Mouse (Mus musculus): ENCODE data around the gene Ccdc146. TPM values are rescaled to one million over a fixed set of nuclear protein-coding genes. Genes with fewer than 3 reads are reported as not detected.
A peak's percentile ranks its signal among the peaks of the same experiment; 100 is the strongest.
"Not testable (repeated sequence)": the region's sequence is repeated elsewhere in the genome, so short reads cannot be mapped to it uniquely, and the experiment has no call there.

Ccdc146 gene
- polyA plus RNA-seq, 1 experiment from 2014 or later, result 0.62 TPM

DNA sequence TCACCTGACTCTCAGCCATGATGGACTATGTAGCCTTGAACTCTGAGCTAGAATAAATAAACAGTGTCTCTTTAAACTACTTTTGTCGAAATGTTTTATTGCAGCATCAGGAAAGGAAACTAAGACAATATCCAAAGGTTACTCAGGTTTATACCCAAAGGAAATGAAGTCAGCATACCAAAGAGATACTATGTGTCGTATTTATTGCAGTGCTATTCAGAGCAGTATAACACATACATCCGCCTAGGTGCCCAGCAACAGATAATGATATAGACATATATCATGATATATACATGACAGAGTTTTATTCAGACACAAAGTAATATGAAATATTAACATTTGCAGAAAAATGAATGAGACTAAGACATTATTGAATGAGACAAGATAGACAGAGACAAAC, 61.1 kb downstream of the Ccdc146 start:
- Histone ChIP-seq H3K36me3 (no peaks in the 10 kb centered on the region), H3K27me3 (no peaks in the 10 kb centered on the region), H3K4me1 (replicated peaks) (no peaks in the 10 kb centered on the region), H3K4me2 (replicated peaks) (no peak overlapping the region), H3K9me3 (no peaks in the 10 kb centered on the region), H3K27ac (no peak overlapping the region), H3K9ac (replicated peaks) (no peak overlapping the region), H3K4me3 (replicated peaks) (no peak overlapping the region)
- WGBS, result 86% methylated on average over 3 of the region's 3 CpGs
- ATAC-seq, result no peak

DNA sequence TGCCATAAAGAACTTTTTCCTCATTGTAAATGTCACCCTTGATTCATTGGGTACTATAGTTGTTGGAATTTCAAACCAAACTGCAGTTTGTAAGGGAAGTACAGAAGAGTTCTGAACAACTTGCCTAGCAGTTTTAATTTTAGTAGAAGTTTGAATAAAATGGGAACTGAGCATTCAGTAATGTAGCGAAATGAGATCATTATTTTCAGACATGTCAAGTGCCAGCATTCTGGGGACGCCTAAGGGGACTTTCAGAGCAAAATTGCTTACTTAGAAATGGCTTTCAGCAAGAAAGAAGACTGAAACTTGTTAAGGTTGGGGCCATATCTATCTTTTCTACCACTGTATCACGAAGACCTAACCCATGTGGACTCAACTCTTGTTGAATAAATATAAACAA, 65.8 kb downstream of the Ccdc146 start:
- Histone ChIP-seq H3K4me3 (replicated peaks) (no peak overlapping the region), H3K36me3 (no peaks in the 10 kb centered on the region), H3K27ac (no peak overlapping the region), H3K9ac (replicated peaks) (no peak overlapping the region), H3K27me3 (no peaks in the 10 kb centered on the region), H3K9me3 (no peaks in the 10 kb centered on the region), H3K4me1 (replicated peaks) (peaks cover 8% of the 10 kb centered on the region; the same call in 1 of the 2 replicates), H3K4me2 (replicated peaks) (no peak overlapping the region)
- no peak for ATAC-seq
- WGBS, result 84% methylated on average over 3 of the region's 3 CpGs

GRCm38 (mm10) chr5:21351678-21352077, 72.8 kb downstream of the Ccdc146 start:
- H3K4me3 ChIP-seq (replicated peaks), result no peak overlapping the region
- peaks cover 8% of the 10 kb centered on the region; the same call in 1 of the 2 replicates for H3K4me1 ChIP-seq (replicated peaks)
- H3K4me2 ChIP-seq (replicated peaks), result no peak overlapping the region
- no peaks in the 10 kb centered on the region for H3K36me3 ChIP-seq
- no peak overlapping the region for H3K9ac ChIP-seq (replicated peaks)
- H3K27me3 ChIP-seq, result no peaks in the 10 kb centered on the region
- H3K9me3 ChIP-seq, result no peaks in the 10 kb centered on the region
- ATAC-seq, result no peak
- no peak overlapping the region for H3K27ac ChIP-seq

GRCm38 (mm10) chr5:21348366-21348765, 76.1 kb downstream of the Ccdc146 start:
- ATAC-seq, result no peak
- no peaks in the 10 kb centered on the region for H3K4me1 ChIP-seq (replicated peaks)
- 98% methylated on average over 7 of the region's 7 CpGs for WGBS
- H3K9ac ChIP-seq (replicated peaks), result no peak overlapping the region
- H3K9me3 ChIP-seq, result no peaks in the 10 kb centered on the region
- H3K4me3 ChIP-seq (replicated peaks), result no peak overlapping the region
- no peaks in the 10 kb centered on the region for H3K27me3 ChIP-seq
- H3K27ac ChIP-seq, result no peak overlapping the region
- H3K4me2 ChIP-seq (replicated peaks), result no peak overlapping the region
- H3K36me3 ChIP-seq, result no peaks in the 10 kb centered on the region

GRCm38 (mm10) chr5:21342265-21342664, 82.2 kb downstream of the Ccdc146 start:
- H3K27me3 ChIP-seq; H3K9ac ChIP-seq (replicated peaks); H3K4me2 ChIP-seq (replicated peaks); H3K4me1 ChIP-seq (replicated peaks); H3K4me3 ChIP-seq (replicated peaks); H3K27ac ChIP-seq; H3K36me3 ChIP-seq; H3K9me3 ChIP-seq; ATAC-seq: not testable (repeated sequence)

GRCm38 (mm10) chr5:21332119-21332518, 92.4 kb downstream of the Ccdc146 start:
- no peaks in the 10 kb centered on the region for H3K9me3 ChIP-seq

GRCm38 (mm10) chr5:21331656-21332055, 92.8 kb downstream of the Ccdc146 start:
- Histone ChIP-seq H3K9ac (replicated peaks) (no peak overlapping the region), H3K27ac (no peak overlapping the region), H3K4me1 (replicated peaks) (peaks cover 9% of the 10 kb centered on the region), H3K27me3 (0 out of 2 replicates have a peak, but pooled peaks cover 4% of the 10 kb centered on the region), H3K4me3 (replicated peaks) (no peak overlapping the region), H3K9me3 (no peaks in the 10 kb centered on the region), H3K36me3 (no peaks in the 10 kb centered on the region), H3K4me2 (replicated peaks) (no peak overlapping the region)
- 89% methylated on average over 5 of the region's 5 CpGs for WGBS
- no peak for ATAC-seq

More at GRCm38 (mm10) chr5:21332119-21332518, 92.4 kb downstream of the Ccdc146 start:
- 97% methylated on average over 1 of the region's 1 CpGs for WGBS
- Histone ChIP-seq H3K4me1 (replicated peaks) (peaks cover 9% of the 10 kb centered on the region), H3K4me3 (replicated peaks) (no peak overlapping the region), H3K27ac (no peak overlapping the region), H3K4me2 (replicated peaks) (no peak overlapping the region), H3K27me3 (0 out of 2 replicates have a peak, but pooled peaks cover 4% of the 10 kb centered on the region), H3K36me3 (no peaks in the 10 kb centered on the region), H3K9ac (replicated peaks) (no peak overlapping the region)
- ATAC-seq, result no peak

- 0 out of 2 replicates have a peak, but pooled peaks cover 4% of the 10 kb centered on the region for H3K27me3 ChIP-seq
- no peak overlapping the region for H3K27ac ChIP-seq
- 33% methylated on average over 11 of the region's 11 CpGs for WGBS
- H3K4me1 ChIP-seq (replicated peaks), result peaks cover 9% of the 10 kb centered on the region
- ATAC-seq, result 0 out of 2 replicates have a peak, but pooled peaks have one; percentile 37
- H3K4me3 ChIP-seq (replicated peaks), result no peak overlapping the region
- no peak overlapping the region for H3K4me2 ChIP-seq (replicated peaks)
- H3K36me3 ChIP-seq, result no peaks in the 10 kb centered on the region
- H3K9ac ChIP-seq (replicated peaks), result peak overlapping the region; percentile 5; the same call in 1 of the 2 replicates
- H3K9me3 ChIP-seq, result no peaks in the 10 kb centered on the region
Observed at GRCm38 (mm10) chr5:21329672-21330665, 94.5 kb downstream of the Ccdc146 start.

DNA sequence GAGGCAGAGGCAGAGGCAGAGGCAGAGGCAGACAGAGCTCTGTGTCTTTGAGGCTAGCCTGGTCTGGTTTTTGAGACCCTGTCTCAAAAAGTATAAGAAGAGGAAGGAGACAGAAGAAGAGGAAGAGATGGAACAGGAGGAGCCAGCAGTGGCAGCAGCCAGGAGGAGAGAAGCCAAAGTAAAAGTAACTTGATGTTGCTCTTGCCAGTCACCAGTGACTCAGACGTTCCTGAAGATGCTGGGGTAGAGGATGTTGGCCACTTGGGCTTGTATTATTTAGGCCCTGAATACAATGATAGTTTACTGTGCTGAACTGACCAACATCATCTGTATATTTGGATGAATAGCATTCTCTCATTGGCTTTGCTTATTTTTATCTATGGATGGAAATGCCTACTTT, 95.9 kb downstream of the Ccdc146 start:
- H3K36me3 ChIP-seq, result no peaks in the 10 kb centered on the region
- no peaks in the 10 kb centered on the region for H3K9me3 ChIP-seq
- no peak overlapping the region for H3K4me3 ChIP-seq (replicated peaks)
- 100% methylated on average over 1 of the region's 1 CpGs for WGBS
- 0 out of 2 replicates have a peak, but pooled peaks cover 4% of the 10 kb centered on the region for H3K27me3 ChIP-seq
- H3K9ac ChIP-seq (replicated peaks), result no peak overlapping the region
- H3K27ac ChIP-seq, result no peak overlapping the region
- peaks cover 9% of the 10 kb centered on the region for H3K4me1 ChIP-seq (replicated peaks)
- H3K4me2 ChIP-seq (replicated peaks), result no peak overlapping the region
- ATAC-seq, result no peak

DNA sequence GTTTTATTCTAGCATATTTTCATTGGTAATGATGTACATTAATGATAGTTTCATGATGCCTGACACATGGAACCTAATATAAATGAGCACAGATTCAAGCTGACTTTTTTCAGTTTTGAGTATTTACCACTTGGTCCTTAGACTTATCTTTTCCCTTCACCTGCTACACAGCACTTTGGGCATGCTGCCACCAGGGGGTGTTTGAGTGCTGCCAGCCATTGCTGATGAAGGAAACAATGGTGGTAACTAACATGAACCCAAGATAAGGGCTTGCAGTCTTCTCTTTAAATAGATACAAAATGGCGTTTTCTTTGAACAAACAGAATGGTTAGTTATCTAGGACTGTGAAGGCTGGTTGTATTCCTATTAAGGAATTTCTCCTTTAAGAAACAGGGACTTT, 98.0 kb downstream of the Ccdc146 start:
- Histone ChIP-seq H3K36me3 (no peaks in the 10 kb centered on the region), H3K4me3 (replicated peaks) (no peak overlapping the region), H3K4me1 (replicated peaks) (peaks cover 9% of the 10 kb centered on the region), H3K4me2 (replicated peaks) (no peak overlapping the region), H3K27ac (no peak overlapping the region), H3K9ac (replicated peaks) (no peak overlapping the region), H3K9me3 (no peaks in the 10 kb centered on the region), H3K27me3 (0 out of 2 replicates have a peak, but pooled peaks cover 4% of the 10 kb centered on the region)
- ATAC-seq, result peak; percentile 45; the same call in 1 of the 2 replicates
- 38% methylated on average over 1 of the region's 1 CpGs for WGBS

- no peak for ATAC-seq
- H3K4me3 ChIP-seq (replicated peaks), result no peak overlapping the region
- no peaks in the 10 kb centered on the region for H3K27me3 ChIP-seq
- WGBS, result 79% methylated on average over 2 of the region's 2 CpGs
- no peaks in the 10 kb centered on the region for H3K9me3 ChIP-seq
- no peak overlapping the region for H3K4me2 ChIP-seq (replicated peaks)
- no peaks in the 10 kb centered on the region for H3K36me3 ChIP-seq
- no peak overlapping the region for H3K27ac ChIP-seq
- no peak overlapping the region for H3K9ac ChIP-seq (replicated peaks)
- H3K4me1 ChIP-seq (replicated peaks), result no peaks in the 10 kb centered on the region
Observed at GRCm38 (mm10) chr5:21320138-21320537, 104.3 kb downstream of the Ccdc146 start.

GRCm38 (mm10) chr5:21314696-21315095, 109.8 kb downstream of the Ccdc146 start:
- H3K4me1 ChIP-seq (replicated peaks), result no peaks in the 10 kb centered on the region
- no peak overlapping the region for H3K9ac ChIP-seq (replicated peaks)
- H3K4me2 ChIP-seq (replicated peaks), result no peak overlapping the region
- H3K4me3 ChIP-seq (replicated peaks), result no peak overlapping the region
- 90% methylated on average over 3 of the region's 3 CpGs for WGBS
- no peaks in the 10 kb centered on the region for H3K9me3 ChIP-seq
- H3K27me3 ChIP-seq, result no peaks in the 10 kb centered on the region
- H3K36me3 ChIP-seq, result no peaks in the 10 kb centered on the region
- no peak for ATAC-seq
- no peak overlapping the region for H3K27ac ChIP-seq
